Mouse (Mus musculus) neural tube, embryonic 12.5 days (tissue): ENCODE results near the gene Olfr243. TPM values are rescaled to one million over a fixed set of nuclear protein-coding genes. Genes with fewer than 3 reads are reported as not detected.

Experiments
- polyA plus RNA-seq: library from polyadenylated mRNA; unstranded; fragments of >200 nt; fragmentation: Nextera tagmentation; extraction: Ambion mirVana; gene quantifications from 2 replicates; pipeline ENCODE4 v1.2.1, GENCODE M21; 2016

Gene Olfr243
- polyA plus RNA-seq, 1 experiment from 2014 or later = not detected

Other genes starting within 250 kb of the Olfr243 start
- gene Olfr608, start 244.8 kb upstream of the Olfr243 start, polyA plus RNA-seq = not detected in 2 replicates
- gene Olfr609, start 216.6 kb upstream of the Olfr243 start, polyA plus RNA-seq = not detected in 2 replicates
- not detected in 2 replicates for gene Olfr610, start 202.5 kb upstream of the Olfr243 start, polyA plus RNA-seq
- gene Olfr611, start 193.8 kb upstream of the Olfr243 start, polyA plus RNA-seq = not detected in 2 replicates
- not detected in 2 replicates for gene Olfr612, start 172.0 kb upstream of the Olfr243 start, polyA plus RNA-seq
- not detected in 2 replicates for gene Olfr613, start 166.6 kb upstream of the Olfr243 start, polyA plus RNA-seq
- gene Olfr615, start 158.6 kb upstream of the Olfr243 start, polyA plus RNA-seq = not detected in 2 replicates
- not detected in 2 replicates for gene Olfr616, start 145.5 kb upstream of the Olfr243 start, polyA plus RNA-seq
- gene Olfr617, start 141.6 kb upstream of the Olfr243 start, polyA plus RNA-seq = not detected in 2 replicates
- not detected in 2 replicates for gene Olfr618, start 124.6 kb upstream of the Olfr243 start, polyA plus RNA-seq
- not detected in 2 replicates for gene Olfr619, start 114.1 kb upstream of the Olfr243 start, polyA plus RNA-seq
- not detected in 2 replicates for gene Olfr620, start 102.1 kb upstream of the Olfr243 start, polyA plus RNA-seq
- not detected in 2 replicates for gene Olfr622, start 72.0 kb upstream of the Olfr243 start, polyA plus RNA-seq
- gene Olfr623, start 51.0 kb upstream of the Olfr243 start, polyA plus RNA-seq = not detected in 2 replicates
- not detected in 2 replicates for gene Olfr624, start 43.5 kb upstream of the Olfr243 start, polyA plus RNA-seq
- not detected in 2 replicates for gene Olfr625-ps1, start 32.0 kb upstream of the Olfr243 start, polyA plus RNA-seq
- gene Olfr628, start 15.7 kb downstream of the Olfr243 start, polyA plus RNA-seq = not detected in 2 replicates
- gene Olfr629, start 30.3 kb downstream of the Olfr243 start, polyA plus RNA-seq = not detected in 2 replicates
- not detected in 2 replicates for gene Olfr630, start 42.7 kb downstream of the Olfr243 start, polyA plus RNA-seq
- not detected in 2 replicates for gene Olfr69, start 56.9 kb downstream of the Olfr243 start, polyA plus RNA-seq
- gene Olfr68, start 65.0 kb downstream of the Olfr243 start, polyA plus RNA-seq = not detected in 2 replicates
- not detected in 2 replicates for gene Olfr67, start 77.2 kb downstream of the Olfr243 start, polyA plus RNA-seq
- gene Hbb-bt, start 99.3 kb downstream of the Olfr243 start, polyA plus RNA-seq = 662 and 699 TPM in 2 replicates
- 567 and 639 TPM in 2 replicates for gene Hbb-bs, start 113.4 kb downstream of the Olfr243 start, polyA plus RNA-seq
- gene Hbb-bh2, start 125.8 kb downstream of the Olfr243 start, polyA plus RNA-seq = 0.38 TPM in 1 of 2 replicates, not detected in the other
- gene Hbb-bh1, start 128.5 kb downstream of the Olfr243 start, polyA plus RNA-seq = 483 and 495 TPM in 2 replicates
- 6,731 and 6,931 TPM in 2 replicates for gene Hbb-y, start 138.5 kb downstream of the Olfr243 start, polyA plus RNA-seq
- not detected in 2 replicates for gene Olfr66, start 171.6 kb downstream of the Olfr243 start, polyA plus RNA-seq
- not detected in 2 replicates for gene Olfr64, start 179.8 kb downstream of the Olfr243 start, polyA plus RNA-seq
- not detected in 2 replicates for gene Olfr65, start 188.8 kb downstream of the Olfr243 start, polyA plus RNA-seq
- gene Olfr631, start 214.2 kb downstream of the Olfr243 start, polyA plus RNA-seq = not detected in 2 replicates
- gene Olfr632, start 219.7 kb downstream of the Olfr243 start, polyA plus RNA-seq = not detected in 2 replicates
- not detected in 2 replicates for gene Olfr633, start 229.8 kb downstream of the Olfr243 start, polyA plus RNA-seq